Mouse (Mus musculus): ENCODE data around the gene Cdhr1.

GRCm38 (mm10) chr14:37135127-37135593 lies 37.0 kb upstream of the Cdhr1 start, which contains the start of gene Ghitm:
- TF ChIP-seq TAL1 (IDR thresholded peaks at IDR 0.05; ENCODE audit: low read length) (no peak), GATA1 (IDR thresholded peaks at IDR 0.05; ENCODE audit: low read length) (no peak)
